24 mouse cellular contexts compared by ENCODE assay signal in genomic region chr1:43400655-43401054, GRCm38 (mm10). TPM values are rescaled to one million over a fixed set of nuclear protein-coding genes. Genes with fewer than 3 reads are reported as not detected.
DNase-seq lines count a peak whose midpoint lies in the region; ATAC-seq and TF ChIP-seq lines count a peak whose summit lies in the region.
"Had no signal": no experiment of that assay in that cellular context is flagged by ENCODE, and none has a peak within 500 bp of the region (broad histone marks: within the 10 kb centered on the region; RNA-seq: fewer than 3 reads in every experiment).

No protein-coding gene starts in this region.

- ATAC-seq in liver, embryonic 12.5 days: no peak
- ATAC-seq in liver, postnatal 0 days: no peak
- no peak for ATAC-seq in limb, embryonic 11.5 days (ENCODE audit: insufficient number of reproducible peaks, low FRiP score, low TSS enrichment, low read depth)
- ATAC-seq in stomach, postnatal 0 days (ENCODE audit: low FRiP score, low TSS enrichment): no peak
- ATAC-seq: CD4-positive, CD25-positive, alpha-beta regulatory T cell, adult 4 months; forebrain, embryonic 13.5 days; forebrain, postnatal 0 days; hindbrain, postnatal 0 days had no signal

- no peaks in the 10 kb centered on the region for H3K36me3 ChIP-seq in liver, embryonic 12.5 days
- no peaks in the 10 kb centered on the region for H3K36me3 ChIP-seq in liver, postnatal 0 days (replicated peaks; ENCODE audit: insufficient read depth, low read length)
- H3K36me3 ChIP-seq in limb, embryonic 11.5 days (ENCODE audit: control insufficient read depth, insufficient read depth, low read length): no peaks in the 10 kb centered on the region
- H3K36me3 ChIP-seq in stomach, postnatal 0 days (ENCODE audit: control insufficient read depth, insufficient read depth, low read length): no peaks in the 10 kb centered on the region
- H3K36me3 ChIP-seq: embryonic facial prominence, embryonic 13.5 days; G1E; heart, embryonic 13.5 days; hindbrain, embryonic 13.5 days had no signal

- TF ChIP-seq CTCF in liver, postnatal 0 days (IDR thresholded peaks at IDR 0.05; ENCODE audit: low read depth): no peak
- TF ChIP-seq CTCF in stomach, postnatal 0 days (IDR thresholded peaks at IDR 0.05; ENCODE audit: low read depth): no peak

- no peak overlapping the region for H3K9ac ChIP-seq in liver, embryonic 12.5 days
- no peak overlapping the region for H3K9ac ChIP-seq in liver, postnatal 0 days (replicated peaks)
- H3K9ac ChIP-seq in limb, embryonic 11.5 days (ENCODE audit: low read length): no peak overlapping the region
- H3K9ac ChIP-seq in stomach, postnatal 0 days (ENCODE audit: low read length): no peak overlapping the region
- H3K9ac ChIP-seq: embryonic facial prominence, embryonic 13.5 days; forebrain, embryonic 13.5 days; forebrain, postnatal 0 days; heart, embryonic 13.5 days; hindbrain, embryonic 13.5 days had no signal

- H3K4me1 ChIP-seq in liver, embryonic 12.5 days: peaks cover 39% of the 10 kb centered on the region
- H3K4me1 ChIP-seq in liver, postnatal 0 days (ENCODE audit: insufficient read depth): peaks cover 9% of the 10 kb centered on the region; the same call in 1 of the 2 replicates
- peaks cover 4% of the 10 kb centered on the region for H3K4me1 ChIP-seq in limb, embryonic 11.5 days (ENCODE audit: control insufficient read depth, insufficient read depth, low read length)
- no peaks in the 10 kb centered on the region for H3K4me1 ChIP-seq in stomach, postnatal 0 days (replicated peaks; ENCODE audit: control insufficient read depth, insufficient read depth)
- H3K4me1 ChIP-seq: forebrain, embryonic 13.5 days had no signal

- 0 out of 2 replicates have a peak overlapping the region, but pooled peaks have one; percentile 23 for H3K27ac ChIP-seq in liver, embryonic 12.5 days
- H3K27ac ChIP-seq in liver, postnatal 0 days (ENCODE audit: low read depth): no peak overlapping the region
- H3K27ac ChIP-seq in limb, embryonic 11.5 days (replicated peaks; ENCODE audit: low read depth, low read length): no peak overlapping the region
- H3K27ac ChIP-seq in stomach, postnatal 0 days (replicated peaks): no peak overlapping the region
- H3K27ac ChIP-seq: embryonic facial prominence, embryonic 13.5 days; forebrain, embryonic 13.5 days; gastrocnemius, adult 2 months; heart, embryonic 13.5 days; hindbrain, embryonic 13.5 days; hindbrain, postnatal 0 days had no signal

- H3K27me3 ChIP-seq in liver, embryonic 12.5 days (replicated peaks): no peaks in the 10 kb centered on the region
- no peaks in the 10 kb centered on the region for H3K27me3 ChIP-seq in liver, postnatal 0 days (ENCODE audit: insufficient read depth, low read length)
- no peaks in the 10 kb centered on the region for H3K27me3 ChIP-seq in limb, embryonic 11.5 days (ENCODE audit: control insufficient read depth, insufficient read depth, low read length)
- H3K27me3 ChIP-seq in stomach, postnatal 0 days (ENCODE audit: control insufficient read depth, insufficient read depth, low read length): no peaks in the 10 kb centered on the region
- H3K27me3 ChIP-seq: embryonic facial prominence, embryonic 13.5 days; forebrain, embryonic 13.5 days; heart, embryonic 13.5 days; hindbrain, embryonic 13.5 days had no signal

- no peak overlapping the region for H3K4me2 ChIP-seq in liver, embryonic 12.5 days
- H3K4me2 ChIP-seq in liver, postnatal 0 days (ENCODE audit: low read depth, low read length): no peak overlapping the region
- H3K4me2 ChIP-seq in limb, embryonic 11.5 days (ENCODE audit: low read depth, severe bottlenecking): no peak overlapping the region
- no peak overlapping the region for H3K4me2 ChIP-seq in stomach, postnatal 0 days (replicated peaks; ENCODE audit: low read depth)
- H3K4me2 ChIP-seq: embryonic facial prominence, embryonic 13.5 days; forebrain, embryonic 13.5 days; heart, embryonic 13.5 days; hindbrain, embryonic 13.5 days had no signal

- H3K4me3 ChIP-seq in liver, embryonic 12.5 days: no peak overlapping the region
- H3K4me3 ChIP-seq in liver, postnatal 0 days (ENCODE audit: low read depth, low read length): no peak overlapping the region
- no peak overlapping the region for H3K4me3 ChIP-seq in limb, embryonic 11.5 days (ENCODE audit: low read depth, low read length)
- H3K4me3 ChIP-seq in stomach, postnatal 0 days (ENCODE audit: low read depth, low read length): no peak overlapping the region
- H3K4me3 ChIP-seq: embryonic facial prominence, embryonic 13.5 days; forebrain, embryonic 13.5 days; gastrocnemius, adult 2 months; heart, embryonic 13.5 days; hindbrain, embryonic 13.5 days had no signal

- DNase-seq in embryo, embryonic 10.5 days (ENCODE audit: low spot score): peak; percentile 19
- no peak for DNase-seq in embryo, embryonic 10 days (ENCODE audit: low spot score)
- no peak for DNase-seq in liver, postnatal 0 days
- peak; percentile 23 for DNase-seq in limb, embryonic 11.5 days (ENCODE audit: low spot score)
- DNase-seq in stomach, postnatal 0 days (ENCODE audit: low spot score): no peak
- DNase-seq in cerebellum, adult 8-10 months: no peak
- DNase-seq: adrenal gland, adult 8-10 months; adrenal gland, postnatal 36 days; B cell, adult 2 months; cerebellum, adult 11 months; cerebellum, adult 9-10 months; forebrain, postnatal 0 days; gastrocnemius, adult 2 months; gastrocnemius, postnatal 25 days; heart, postnatal 4 days; kidney, adult 11 months had no signal

- no peaks in the 10 kb centered on the region for H3K9me3 ChIP-seq in liver, embryonic 12.5 days (replicated peaks)
- H3K9me3 ChIP-seq in liver, postnatal 0 days (ENCODE audit: low read length): no peaks in the 10 kb centered on the region
- H3K9me3 ChIP-seq in limb, embryonic 11.5 days (ENCODE audit: control insufficient read depth, low read length): no peaks in the 10 kb centered on the region
- no peaks in the 10 kb centered on the region for H3K9me3 ChIP-seq in stomach, postnatal 0 days (ENCODE audit: control insufficient read depth, low read length)
- H3K9me3 ChIP-seq: embryonic facial prominence, embryonic 13.5 days; forebrain, embryonic 13.5 days; G1E; heart, embryonic 13.5 days; hindbrain, embryonic 13.5 days had no signal

- TF ChIP-seq EP300 in liver, postnatal 0 days (IDR thresholded peaks at IDR 0.05; ENCODE audit: low read depth): no peak
- TF ChIP-seq EP300 in stomach, postnatal 0 days (optimal IDR thresholded peaks at IDR 0.05): no peak

- 69% methylated on average over 3 of the region's 3 CpGs for WGBS in liver, embryonic 12.5 days (ENCODE audit: insufficient replicate concordance)
- 76% methylated on average over 3 of the region's 3 CpGs for WGBS in liver, postnatal 0 days (ENCODE audit: insufficient replicate concordance)
- WGBS in limb, embryonic 11.5 days: 29% methylated on average over 3 of the region's 3 CpGs
- WGBS in stomach, postnatal 0 days: 50% methylated on average over 3 of the region's 3 CpGs

RNA-seq across cellular contexts. Expression of gene Nck2, which starts 43.7 kb away (rescaled TPM):
- 20.3 and 20.4 TPM in 2 replicates for polyA plus RNA-seq in liver, embryonic 12.5 days (2016; fragmentation: Nextera tagmentation; extraction: Ambion mirVana)
- polyA plus RNA-seq in liver, postnatal 0 days (2015; fragmentation: Nextera tagmentation; extraction: Ambion mirVana): 5.4 and 6.0 TPM in 2 replicates
- polyA plus RNA-seq in limb, embryonic 11.5 days (2014; fragmentation: Nextera tagmentation; extraction: Ambion mirVana): 53.2 and 56.7 TPM in 2 replicates
- 41.4 and 41.7 TPM in 2 replicates for polyA plus RNA-seq in stomach, postnatal 0 days (2015; fragmentation: Nextera tagmentation; extraction: Ambion mirVana)

Comparison
In these comparisons a context has a peak if more than half of its experiments do, and no peak if none do; other contexts are left out.
1. DNase-seq: peak in embryo, embryonic 10.5 days (single experiment) and limb, embryonic 11.5 days (single experiment); none in embryo, embryonic 10 days (single experiment), liver, postnatal 0 days (single experiment), stomach, postnatal 0 days (single experiment) and cerebellum, adult 8-10 months (single experiment).